Mouse (Mus musculus): ENCODE data around the gene Irf9. TPM values are rescaled to one million over a fixed set of nuclear protein-coding genes. Genes with fewer than 3 reads are reported as not detected.

Irf9 gene
- total RNA-seq, 2 experiments from 2014 or later, result 11.1 to 13.0 TPM

- DNase-seq (ENCODE audit: low spot score in 2 of 2), result no peak
These were observed 48.2 kb downstream of the Irf9 start for GRCm38 (mm10) chr14:55651528-55651927.

- DNase-seq (ENCODE audit: low spot score in 2 of 2), result no peak
These were observed 53.6 kb downstream of the Irf9 start for GRCm38 (mm10) chr14:55656935-55657334.

- DNase-seq (ENCODE audit: low spot score in 2 of 2), result no peak
These were observed 54.6 kb downstream of the Irf9 start for GRCm38 (mm10) chr14:55658011-55658410.

Other genes starting within 250 kb of the Irf9 start
- gene Dhrs4, start 124.8 kb upstream of the Irf9 start, total RNA-seq (2021), result 10 to 100 TPM; 16.5 to 17.7 TPM
- gene Carmil3, start 112.9 kb upstream of the Irf9 start, total RNA-seq (2021), result 100 to 1,000 TPM; 106 to 144 TPM
- 100 to 1,000 TPM; 306 to 335 TPM for gene Cpne6, start 93.1 kb upstream of the Irf9 start, total RNA-seq (2021)
- under 1 TPM; 0.34 to 0.76 TPM for gene Nrl, start 78.6 kb upstream of the Irf9 start, total RNA-seq (2021)
- 10 to 100 TPM; 20.4 to 21.4 TPM for gene Pck2, start 63.3 kb upstream of the Irf9 start, total RNA-seq (2021)
- gene Dcaf11, start 43.6 kb upstream of the Irf9 start, total RNA-seq (2021), result 10 to 100 TPM; 61.3 to 66.7 TPM
- 1 to 10 TPM in 1 of 2 experiments, not detected in 1; 1.2 TPM for gene A730061H03Rik, start 43.2 kb upstream of the Irf9 start, total RNA-seq (2021)
- not detected for gene Fitm1, start 28.0 kb upstream of the Irf9 start, total RNA-seq (2021)
- gene Psme1, start 25.4 kb upstream of the Irf9 start, total RNA-seq (2021), result 10 to 100 TPM; 87.3 to 91.8 TPM
- gene Emc9, start 18.3 kb upstream of the Irf9 start, total RNA-seq (2021), result 10 to 100 TPM; 50.2 to 54.6 TPM
- gene Psme2, start 12.5 kb upstream of the Irf9 start, total RNA-seq (2021), result 10 to 100 TPM; 54.0 to 62.7 TPM
- gene Rnf31, start 11.9 kb upstream of the Irf9 start, total RNA-seq (2021), result 10 to 100 TPM; 35.6 to 37.2 TPM
- 1 to 10 TPM; 1.4 to 2.3 TPM for gene Rec8, start 14.5 kb downstream of the Irf9 start, total RNA-seq (2021)
- 100 to 1,000 TPM; 131 to 145 TPM for gene Ipo4, start 32.4 kb downstream of the Irf9 start, total RNA-seq (2021)
- gene Gm49378, start 34.3 kb downstream of the Irf9 start, total RNA-seq (2021), result 1 to 10 TPM; 3.0 to 6.1 TPM
- 10 to 100 TPM; 42.0 to 55.9 TPM for gene Tm9sf1, start 40.2 kb downstream of the Irf9 start, total RNA-seq (2021)
- 1 to 10 TPM; 1.3 to 1.5 TPM for gene Tssk4, start 46.6 kb downstream of the Irf9 start, total RNA-seq (2021)
- 10 to 100 TPM; 47.8 to 50.0 TPM for gene Mdp1, start 56.9 kb downstream of the Irf9 start, total RNA-seq (2021)
- gene Gmpr2, start 68.4 kb downstream of the Irf9 start, total RNA-seq (2021), result 10 to 100 TPM; 29.1 TPM
- 100 to 1,000 TPM; 320 to 339 TPM for gene Nedd8, start 68.6 kb downstream of the Irf9 start, total RNA-seq (2021)
- 10 to 100 TPM; 18.4 to 23.9 TPM for gene Tinf2, start 78.2 kb downstream of the Irf9 start, total RNA-seq (2021)
- gene Tgm1, start 110.4 kb downstream of the Irf9 start, total RNA-seq (2021), result under 1 TPM; 0.16 to 0.18 TPM
- 10 to 100 TPM; 42.0 to 54.1 TPM for gene Rabggta, start 118.7 kb downstream of the Irf9 start, total RNA-seq (2021)
- 100 to 1,000 TPM; 103 to 110 TPM for gene Dhrs1, start 142.1 kb downstream of the Irf9 start, total RNA-seq (2021)
- gene Nop9, start 142.1 kb downstream of the Irf9 start, total RNA-seq (2021), result 10 to 100 TPM; 16.4 to 17.1 TPM
- gene Cideb, start 154.9 kb downstream of the Irf9 start, total RNA-seq (2021), result under 1 TPM; 0.47 to 0.89 TPM
- under 1 TPM; 0.45 to 0.64 TPM for gene Ltb4r2, start 157.9 kb downstream of the Irf9 start, total RNA-seq (2021)
- under 1 TPM; 0.62 to 0.69 TPM for gene Ltb4r1, start 162.4 kb downstream of the Irf9 start, total RNA-seq (2021)
- 1 to 10 TPM; 6.7 to 9.0 TPM for gene Adcy4, start 180.5 kb downstream of the Irf9 start, total RNA-seq (2021)
- 1 to 10 TPM in 1 of 2 experiments, under 1 TPM in 1; 0.78 to 2.2 TPM for gene Ripk3, start 185.3 kb downstream of the Irf9 start, total RNA-seq (2021)
- 1 to 10 TPM; 3.9 to 5.8 TPM for gene Nfatc4, start 219.6 kb downstream of the Irf9 start, total RNA-seq (2021)